Mouse (Mus musculus): ENCODE measurements around the gene Gucy1b2. TPM values are rescaled to one million over a fixed set of nuclear protein-coding genes. Genes with fewer than 3 reads are reported as not detected.

Gucy1b2 gene
- total and polyA plus RNA-seq, 3 experiments, result 0.04 to 0.13 TPM; not detected in 1

DNA sequence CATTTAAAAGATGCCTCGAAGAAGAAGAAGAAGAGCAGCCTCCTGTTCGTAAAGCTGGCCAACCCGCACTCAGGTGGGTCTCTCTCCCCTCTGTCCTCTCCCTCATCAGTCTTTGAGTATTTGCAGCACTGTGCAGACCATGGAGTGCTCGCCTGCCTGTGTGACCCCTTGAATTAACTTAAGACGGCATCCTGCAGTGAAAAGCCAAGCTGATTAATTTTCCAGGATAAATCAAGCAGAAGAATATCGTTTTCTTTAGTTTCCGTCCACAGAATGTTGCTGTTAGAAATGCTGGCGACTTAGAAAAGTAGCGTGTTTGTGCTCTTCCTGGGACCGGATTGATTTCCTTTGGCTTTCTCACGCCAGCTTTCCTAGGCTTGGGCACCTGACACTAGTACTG is 109.5 kb downstream of the Gucy1b2 start:
- TF ChIP-seq POLR2A (IDR thresholded peaks at IDR 0.05; ENCODE audit: insufficient read depth, low read depth, low read length), result no peak
- no peak for TF ChIP-seq CTCF (IDR thresholded peaks at IDR 0.05)
- no peak for TF ChIP-seq EP300 (IDR thresholded peaks at IDR 0.05; ENCODE audit: insufficient read depth, low read depth, low read length)
- WGBS, result 80% methylated on average over 11 of the region's 11 CpGs
- Histone ChIP-seq H3K9ac (ENCODE audit: low read depth, low read length) (no peak overlapping the region), H3K4me1 (ENCODE audit: control insufficient read depth, insufficient read depth, low read length) (peaks cover 9% of the 10 kb centered on the region), H3K79me2 (replicated peaks; ENCODE audit: control insufficient read depth, insufficient read depth, low read length) (no peaks in the 10 kb centered on the region), H3K27me3 (ENCODE audit: control insufficient read depth, insufficient read depth, low read length) (no peaks in the 10 kb centered on the region), H3K36me3 (ENCODE audit: control insufficient read depth, insufficient read depth, low read length) (no peaks in the 10 kb centered on the region), H3K4me3 (no peak overlapping the region), H3K27ac (peak overlapping the region; percentile 42; the same call in 1 of the 2 replicates)
- DNase-seq, result no peak
- intact Hi-C loops (cut with DNase I), result no loop called here

Other genes with a start within 250 kb of the Gucy1b2 start
- 1 to 10 TPM; 9.3 to 9.8 TPM for gene Rnaseh2b, start 163.7 kb downstream of the Gucy1b2 start, total RNA-seq (2021)
- 3.3 and 5.0 TPM in 2 replicates for gene Rnaseh2b, start 163.7 kb downstream of the Gucy1b2 start, polyA plus RNA-seq (2012; rRNA removed)
- not detected for gene Dleu7, start 163.2 kb downstream of the Gucy1b2 start, total RNA-seq (2021)
- gene Dleu7, start 163.2 kb downstream of the Gucy1b2 start, polyA plus RNA-seq (2012; rRNA removed), result 0.23 TPM in 1 of 2 replicates, not detected in the other
- gene Fam124a, start 99.4 kb upstream of the Gucy1b2 start, total RNA-seq (2021), result 1 to 10 TPM; 3.4 TPM
- 5.6 and 7.9 TPM in 2 replicates for gene Fam124a, start 99.4 kb upstream of the Gucy1b2 start, polyA plus RNA-seq (2012; rRNA removed)
- gene Gm4131, start 110.6 kb upstream of the Gucy1b2 start, total RNA-seq (2021), result not detected
- not detected in 2 replicates for gene Gm4131, start 110.6 kb upstream of the Gucy1b2 start, polyA plus RNA-seq (2012; rRNA removed)
- not detected for gene Serpine3, start 207.4 kb upstream of the Gucy1b2 start, total RNA-seq (2021)
- not detected in 2 replicates for gene Serpine3, start 207.4 kb upstream of the Gucy1b2 start, polyA plus RNA-seq (2012; rRNA removed)